Mouse (Mus musculus): Measurements from ENCODE around the gene Sarm1. TPM values are rescaled to one million over a fixed set of nuclear protein-coding genes. Genes with fewer than 3 reads are reported as not detected.

The Sarm1 gene
- total RNA-seq, 2 experiments from 2014 or later = 0.55 to 0.72 TPM

DNA sequence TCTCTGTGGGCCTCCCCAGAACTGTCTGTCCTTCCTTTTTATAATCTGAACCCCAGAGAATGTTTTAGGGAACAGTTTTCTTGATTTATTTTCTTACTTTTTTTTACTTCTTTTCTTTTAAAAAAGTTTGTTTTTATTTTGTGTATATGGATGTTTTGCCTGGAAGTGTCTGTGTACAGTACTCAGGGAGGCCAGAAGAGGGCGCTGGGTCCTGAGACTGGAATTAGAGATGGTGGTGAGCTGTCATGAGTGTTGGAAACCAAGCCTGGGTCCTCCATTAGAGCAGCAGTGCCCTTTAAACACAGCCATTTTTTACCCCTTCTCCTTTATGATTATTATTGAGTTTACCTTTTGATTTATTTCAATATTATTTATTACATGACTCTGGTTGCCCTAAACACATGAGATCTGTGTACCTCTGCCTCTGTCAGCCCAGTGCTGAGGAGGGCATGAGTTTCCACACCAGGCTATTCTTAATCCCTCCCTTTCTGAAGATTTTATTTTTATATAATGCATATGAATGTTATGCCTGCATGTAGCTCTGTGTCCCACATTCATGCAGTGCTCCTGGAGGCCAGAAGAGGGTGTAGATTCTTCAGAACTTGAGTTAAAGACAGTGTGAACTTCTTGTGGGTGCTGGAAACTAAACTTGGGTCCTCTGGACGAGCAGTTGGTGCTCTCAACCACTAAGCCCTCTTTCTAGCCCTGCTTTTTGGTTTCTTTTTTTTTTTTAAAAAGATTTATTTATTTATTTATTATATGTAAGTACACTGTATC, 18.2 kb upstream of the Sarm1 start:
- intact Hi-C loops (cut with DNase I; ENCODE audit: low total_unique reads) = no loop called here
- DNase-seq = no peak

DNA sequence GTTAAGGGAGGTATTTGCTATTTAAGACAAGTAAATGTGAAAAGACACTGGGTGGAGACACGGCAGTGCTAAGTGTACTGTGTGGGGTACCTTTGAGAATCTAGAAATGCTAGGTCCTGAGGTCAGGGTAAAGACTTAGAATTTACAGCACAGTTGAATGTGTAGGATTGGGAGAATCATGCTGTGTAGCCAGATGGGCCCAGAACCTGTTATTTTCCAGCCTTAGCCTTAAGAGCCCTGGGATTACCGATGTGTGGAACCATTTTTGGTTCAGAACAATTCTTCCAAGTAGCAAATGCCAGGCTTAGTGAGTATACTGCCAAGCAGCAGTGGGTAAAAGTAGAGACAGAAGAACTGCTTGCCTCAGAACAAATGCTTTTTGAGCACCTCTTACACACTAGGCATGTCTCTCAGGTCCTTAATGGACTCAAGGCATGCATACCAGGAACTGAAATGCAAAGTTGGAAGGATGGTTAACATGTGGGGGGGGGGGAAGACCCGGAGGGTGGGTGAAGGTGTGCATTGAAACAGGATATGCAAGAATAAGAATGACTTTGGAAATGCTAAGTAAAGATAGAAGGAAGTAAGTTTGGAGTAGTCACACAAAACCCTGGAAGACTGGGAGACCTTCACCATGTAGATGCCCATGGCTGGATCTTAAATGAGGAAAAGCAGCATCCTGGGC, 15.7 kb upstream of the Sarm1 start:
- intact Hi-C loops (cut with DNase I; ENCODE audit: low total_unique reads) = no loop called here
- DNase-seq = no peak

DNA sequence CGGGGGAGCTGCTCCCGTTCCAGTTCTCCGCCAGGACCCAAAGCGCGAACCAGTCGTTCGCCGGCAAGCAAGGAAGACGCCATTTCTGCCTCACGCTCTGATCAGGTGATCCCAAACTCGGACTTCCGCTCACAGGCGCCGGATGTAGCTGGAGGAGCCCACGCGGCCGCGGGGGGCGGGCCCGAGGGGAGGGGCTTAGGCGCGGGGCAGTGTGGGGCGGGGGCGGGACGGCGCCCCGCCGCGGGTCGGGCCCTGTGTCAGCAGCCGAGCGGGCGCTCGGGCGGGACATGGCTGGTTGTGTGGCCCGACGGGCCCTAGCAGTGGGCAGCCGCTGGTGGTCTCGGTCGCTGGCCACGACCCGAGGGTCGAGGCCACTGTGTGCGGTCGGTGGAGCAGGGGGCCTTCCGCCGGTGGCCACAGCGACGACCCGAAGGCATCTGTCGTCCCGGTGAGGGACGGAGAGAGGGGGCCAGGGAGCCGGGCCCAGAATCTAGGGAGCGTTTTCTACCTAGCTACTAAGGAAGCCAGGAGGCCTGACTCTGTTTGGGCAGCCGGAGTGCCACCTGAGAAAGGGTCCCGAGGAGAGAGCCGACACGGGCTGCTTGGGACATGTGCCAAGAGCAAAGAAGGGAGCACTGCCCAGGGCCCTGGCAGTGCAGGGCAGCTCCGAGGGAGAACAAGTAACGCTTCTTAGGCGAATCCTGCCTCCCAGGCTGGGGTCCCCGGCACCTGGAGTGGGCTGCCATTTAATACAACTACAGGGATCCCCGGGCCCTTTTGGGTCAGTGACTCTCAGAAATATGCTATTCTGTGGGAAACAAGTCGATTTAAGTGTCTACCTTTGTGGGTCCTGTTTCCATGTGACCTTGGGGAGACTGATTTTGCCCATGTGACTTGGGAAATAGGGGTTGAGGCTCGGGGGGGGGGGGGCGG, 14.7 kb upstream of the Sarm1 start, which contains the start of the genes Tmem199 and Poldip2:
Tmem199 (minus strand) TSS at position 148 of the 933 bp plus-strand sequence.
Poldip2 (plus strand) TSS at position 169 of the 933 bp plus-strand sequence.
- intact Hi-C loops (cut with DNase I; ENCODE audit: low total_unique reads) = no loop called here
- peak; percentile 92 for DNase-seq

DNA sequence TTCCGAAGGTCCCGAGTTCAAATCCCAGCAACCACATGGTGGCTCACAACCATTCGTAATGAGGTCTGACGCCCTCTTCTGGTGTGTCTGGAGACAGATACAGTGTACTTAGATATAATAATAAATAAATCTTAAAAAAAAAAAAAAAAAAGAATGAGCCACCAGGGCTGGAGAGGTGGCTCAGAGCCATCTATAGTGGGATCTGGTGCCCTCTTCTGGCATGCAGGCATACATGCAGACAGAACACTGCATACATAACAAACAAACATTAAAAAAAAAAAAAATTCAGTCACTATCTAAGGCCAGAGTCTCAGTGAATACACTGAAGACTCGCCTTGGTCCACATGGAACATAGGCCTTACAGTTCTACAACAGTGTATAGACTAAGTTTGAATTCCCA, 11.6 kb upstream of the Sarm1 start:
- no peak for DNase-seq
- intact Hi-C loops (cut with DNase I; ENCODE audit: low total_unique reads) = no loop called here

DNA sequence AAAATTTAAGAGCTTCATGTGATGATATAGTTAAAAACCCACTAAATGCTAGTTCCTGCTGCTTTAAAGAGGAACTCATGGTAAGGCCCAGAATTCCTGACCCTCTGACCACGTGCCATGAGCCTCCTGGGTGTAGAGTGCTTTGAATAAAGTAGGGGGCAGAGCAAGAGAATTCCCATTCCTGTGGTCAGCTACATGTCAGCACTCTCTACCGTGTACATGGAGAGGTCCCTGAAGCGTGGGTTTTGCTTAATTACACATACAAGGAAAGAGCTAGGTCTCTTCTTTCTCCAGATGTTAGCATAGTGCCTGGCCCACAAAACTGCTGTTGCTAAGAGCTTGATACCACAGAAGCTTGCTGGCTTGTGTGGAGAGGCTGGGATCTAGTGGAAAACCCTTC, 7.9 kb upstream of the Sarm1 start:
- no peak for DNase-seq
- intact Hi-C loops (cut with DNase I; ENCODE audit: low total_unique reads) = no loop called here

DNA sequence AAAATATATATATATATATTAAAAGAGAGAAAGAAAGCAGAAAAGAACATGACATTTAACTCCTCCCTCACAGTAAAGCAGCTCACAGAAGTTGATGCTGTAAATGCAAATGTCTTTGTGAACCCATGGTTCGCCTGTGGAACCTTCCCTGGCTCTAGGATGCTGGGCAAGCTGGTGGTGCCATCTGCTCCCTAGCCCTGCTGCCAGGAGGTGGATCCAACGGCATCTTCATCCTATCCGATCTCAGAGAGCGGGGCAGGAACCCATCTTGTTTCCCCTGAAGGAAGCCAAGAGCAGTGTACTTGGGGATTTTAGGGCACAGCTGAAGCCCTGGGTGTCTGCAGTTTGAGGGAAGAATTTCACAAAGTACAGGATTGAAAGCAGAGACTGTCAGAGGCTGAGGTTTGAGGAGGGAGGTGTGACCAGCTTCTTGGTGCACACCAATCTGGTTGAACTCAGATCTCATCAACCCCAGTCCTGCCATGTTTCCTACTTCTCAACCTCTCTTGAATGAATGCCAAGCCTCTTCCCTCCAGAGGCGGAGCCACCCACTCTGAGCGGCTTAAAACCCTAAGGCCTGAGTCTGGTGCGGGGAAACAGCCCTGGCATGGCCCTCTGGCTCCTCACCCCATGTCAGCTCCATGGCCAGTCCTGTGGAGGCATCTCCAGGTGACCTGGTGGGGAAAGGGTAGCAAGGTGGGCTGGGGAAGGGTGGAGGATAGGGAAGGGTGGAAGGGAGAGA, 5.5 kb upstream of the Sarm1 start, which contains the start of gene Sebox:
Sebox (plus strand) TSS at position 539 of the 742 bp plus-strand sequence.
- intact Hi-C loops (cut with DNase I; ENCODE audit: low total_unique reads) = no loop called here
- no peak for DNase-seq

DNA sequence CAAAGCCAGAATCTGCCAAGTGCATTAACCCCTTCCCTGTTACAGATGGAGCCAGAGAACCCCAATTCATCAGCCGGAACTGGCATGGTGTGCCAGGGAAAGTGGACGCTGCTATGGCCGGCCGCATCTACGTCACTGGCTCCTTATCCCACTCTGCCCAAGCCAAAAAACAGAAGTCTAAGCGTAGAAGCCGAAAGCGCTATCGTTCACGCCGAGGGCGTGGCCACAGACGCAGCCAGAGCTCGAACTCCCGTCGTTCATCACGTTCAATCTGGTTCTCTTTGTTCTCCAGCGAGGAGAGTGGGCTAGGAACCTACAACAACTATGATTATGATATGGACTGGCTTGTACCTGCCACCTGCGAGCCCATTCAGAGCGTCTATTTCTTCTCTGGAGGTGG, 4.0 kb upstream of the Sarm1 start:
- no peak for DNase-seq
- intact Hi-C loops (cut with DNase I; ENCODE audit: low total_unique reads) = no loop called here

DNA sequence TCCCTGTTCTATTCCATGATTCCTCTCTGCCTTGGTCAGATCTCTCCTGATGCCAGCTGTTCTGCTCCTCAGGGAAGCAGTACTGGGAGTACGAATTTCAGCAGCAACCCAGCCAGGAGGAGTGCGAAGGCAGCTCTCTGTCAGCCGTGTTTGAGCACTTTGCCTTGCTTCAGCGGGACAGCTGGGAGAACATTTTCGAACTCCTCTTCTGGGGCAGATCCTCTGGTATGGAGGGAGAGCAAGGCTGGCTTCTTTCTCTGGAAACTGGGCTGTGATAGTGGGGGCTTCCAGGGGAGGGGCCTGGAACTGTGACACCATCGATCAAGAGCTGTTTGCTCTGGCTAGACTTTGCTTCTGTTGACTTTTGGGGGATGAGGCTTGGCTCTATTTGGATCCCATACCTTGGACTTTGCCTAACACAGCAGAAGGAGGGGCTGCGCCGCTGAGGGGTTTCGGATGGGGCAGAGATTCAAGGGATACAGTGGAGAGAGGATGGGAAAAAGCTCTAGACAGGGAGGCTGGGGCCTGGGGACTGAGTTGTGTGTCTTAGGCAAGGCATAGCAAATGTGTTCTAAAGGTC, 3.2 kb upstream of the Sarm1 start:
- intact Hi-C loops (cut with DNase I; ENCODE audit: low total_unique reads) = no loop called here
- no peak for DNase-seq

DNA sequence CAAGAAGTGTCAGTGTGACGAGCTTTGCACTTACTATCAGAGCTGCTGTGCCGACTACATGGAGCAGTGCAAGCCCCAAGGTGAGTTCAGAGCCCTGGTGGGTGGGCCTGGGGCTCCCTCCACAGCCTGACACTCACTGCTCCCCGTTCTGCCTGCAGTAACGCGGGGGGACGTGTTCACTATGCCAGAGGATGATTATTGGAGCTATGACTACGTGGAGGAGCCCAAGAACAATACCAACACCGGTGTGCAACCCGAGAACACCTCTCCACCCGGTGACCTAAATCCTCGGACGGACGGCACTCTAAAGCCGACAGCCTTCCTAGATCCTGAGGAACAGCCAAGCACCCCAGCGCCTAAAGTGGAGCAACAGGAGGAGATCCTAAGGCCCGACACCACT, 2.0 kb upstream of the Sarm1 start:
- DNase-seq = no peak
- intact Hi-C loops (cut with DNase I; ENCODE audit: low total_unique reads) = no loop called here

DNA sequence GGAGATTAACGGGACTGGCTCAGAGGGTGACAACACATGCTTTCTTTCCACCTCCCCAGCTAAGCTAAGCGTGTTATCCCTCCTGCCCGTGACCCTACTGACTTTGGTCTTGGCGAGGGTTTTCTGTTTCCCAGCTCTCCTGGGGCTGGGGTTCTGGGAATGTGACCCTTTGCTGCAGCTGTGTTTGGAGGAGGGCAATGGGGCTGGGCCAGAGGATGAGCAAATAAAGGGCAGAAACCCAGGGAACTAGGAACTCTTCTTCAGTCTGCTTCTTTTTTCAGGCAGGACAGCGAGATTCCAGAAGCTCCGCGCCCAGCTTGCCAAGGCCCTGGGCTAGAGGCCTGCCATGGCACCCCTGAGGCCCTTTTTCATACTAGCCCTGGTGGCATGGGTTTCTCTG, 1.4 kb upstream of the Sarm1 start, which contains the start of gene Vtn:
Vtn (plus strand) TSS at position 88 of the 400 bp plus-strand sequence.
- intact Hi-C loops (cut with DNase I; ENCODE audit: low total_unique reads) = no loop called here
- DNase-seq = peak; percentile 66

DNA sequence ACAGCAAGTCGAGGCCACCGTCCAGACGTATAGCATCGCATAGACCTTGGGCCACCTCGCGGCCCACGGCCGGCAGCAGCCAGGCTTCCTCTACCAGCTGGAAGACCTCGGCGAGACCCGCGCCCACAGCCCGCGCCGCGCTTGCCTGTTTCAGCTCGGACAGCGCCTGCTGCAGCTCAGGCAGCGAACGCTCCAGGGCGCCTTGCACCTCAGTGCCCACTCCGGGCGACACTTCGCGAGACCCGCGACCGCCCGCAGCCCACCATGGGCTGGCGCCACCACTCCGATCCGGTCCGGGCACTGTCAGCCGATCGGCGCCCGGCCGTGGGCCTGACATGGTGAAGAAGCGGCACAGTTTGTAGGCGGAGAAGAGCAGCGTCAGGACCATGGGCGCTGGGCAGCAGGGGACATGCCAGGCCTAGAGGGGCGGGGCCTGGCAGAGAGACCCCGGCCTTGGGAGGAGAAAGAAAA, 448 bp downstream of the Sarm1 start:
- no peak for DNase-seq
- intact Hi-C loops (cut with DNase I; ENCODE audit: low total_unique reads) = no loop called here

DNA sequence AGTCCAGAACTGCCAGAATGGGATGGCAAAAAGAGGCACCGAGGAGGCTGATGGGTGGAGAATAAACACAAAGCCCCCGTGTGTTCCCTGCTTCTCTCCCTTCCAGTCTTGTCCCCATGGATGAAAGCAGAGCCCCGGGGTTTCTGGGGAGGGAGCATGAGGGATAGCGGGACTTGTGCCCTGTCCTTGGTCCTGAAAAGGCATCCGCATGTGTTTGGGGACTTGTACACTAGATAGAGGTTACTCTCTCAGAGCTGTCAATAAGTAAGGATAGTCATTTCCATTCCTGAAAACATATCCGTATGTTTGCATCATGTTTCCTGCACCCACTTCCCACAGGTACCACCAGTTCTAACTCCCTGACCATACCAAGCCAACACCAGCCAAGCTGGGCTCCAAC, 1.6 kb downstream of the Sarm1 start:
- peak; percentile 32 for DNase-seq
- intact Hi-C loops (cut with DNase I; ENCODE audit: low total_unique reads) = no loop called here

DNA sequence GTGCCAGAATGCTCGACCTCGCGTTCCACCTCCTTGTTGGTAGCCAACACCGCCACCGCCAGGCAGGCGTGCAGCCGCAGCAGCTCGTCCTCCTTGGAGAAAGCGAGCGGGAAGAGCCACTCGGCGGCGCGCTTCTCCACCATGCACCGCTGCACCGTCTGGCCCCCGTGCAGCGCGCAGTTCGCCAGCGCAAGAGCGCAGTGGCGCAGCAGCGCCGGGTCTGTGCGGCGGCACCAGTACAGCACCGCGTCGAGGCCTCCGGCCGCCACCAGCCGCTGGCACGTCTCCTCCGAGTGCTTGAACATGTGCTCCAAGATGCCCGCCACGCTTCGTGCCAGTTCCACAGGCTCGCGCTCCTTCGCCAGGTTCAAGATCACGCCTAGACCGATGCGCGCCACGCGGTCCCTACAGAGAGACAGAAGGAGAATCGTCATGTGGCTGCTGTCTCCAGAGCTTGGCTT, 6.7 kb downstream of the Sarm1 start:
- intact Hi-C loops (cut with DNase I; ENCODE audit: low total_unique reads) = no loop called here
- no peak for DNase-seq

DNA sequence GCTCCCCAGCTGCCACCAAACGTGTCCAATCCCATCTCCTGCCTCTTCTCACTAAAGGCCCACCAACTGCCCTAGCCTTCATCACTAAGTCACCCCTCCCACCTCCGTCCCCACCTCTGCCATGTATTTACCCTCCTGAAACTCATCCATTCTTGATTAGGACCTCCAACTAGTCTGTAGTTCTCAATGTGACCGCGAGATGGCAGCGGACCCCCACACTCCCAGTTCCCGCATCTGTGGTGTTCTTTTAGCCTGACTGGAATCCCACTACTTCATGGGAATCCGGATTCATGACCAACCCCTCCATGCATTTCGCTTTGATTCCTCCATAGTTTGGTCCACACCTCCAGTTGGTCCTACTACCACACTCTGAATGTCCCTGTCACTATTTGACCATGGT, 9.4 kb downstream of the Sarm1 start:
- intact Hi-C loops (cut with DNase I; ENCODE audit: low total_unique reads) = no loop called here
- peak; percentile 63 for DNase-seq

DNA sequence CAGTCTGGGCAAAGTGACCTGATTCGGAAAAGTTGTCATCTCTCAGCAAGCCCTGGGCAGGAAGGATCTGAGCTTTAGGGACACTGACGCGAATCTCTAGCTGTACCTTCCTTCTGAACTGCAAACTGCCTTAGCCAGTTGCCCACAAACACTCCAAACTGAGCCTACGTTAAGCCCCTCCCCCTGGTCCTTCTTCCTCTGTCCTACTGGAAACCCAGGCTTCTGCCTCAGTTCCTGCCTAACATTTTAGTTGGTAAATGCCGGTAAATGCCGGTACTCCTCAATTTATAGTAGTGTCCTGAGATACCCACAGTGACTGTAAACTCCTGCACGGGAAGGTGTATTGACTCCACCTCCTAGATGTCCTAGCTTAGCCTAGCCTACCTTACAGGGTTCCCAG, 13.9 kb downstream of the Sarm1 start:
- DNase-seq = no peak
- intact Hi-C loops (cut with DNase I; ENCODE audit: low total_unique reads) = no loop called here

DNA sequence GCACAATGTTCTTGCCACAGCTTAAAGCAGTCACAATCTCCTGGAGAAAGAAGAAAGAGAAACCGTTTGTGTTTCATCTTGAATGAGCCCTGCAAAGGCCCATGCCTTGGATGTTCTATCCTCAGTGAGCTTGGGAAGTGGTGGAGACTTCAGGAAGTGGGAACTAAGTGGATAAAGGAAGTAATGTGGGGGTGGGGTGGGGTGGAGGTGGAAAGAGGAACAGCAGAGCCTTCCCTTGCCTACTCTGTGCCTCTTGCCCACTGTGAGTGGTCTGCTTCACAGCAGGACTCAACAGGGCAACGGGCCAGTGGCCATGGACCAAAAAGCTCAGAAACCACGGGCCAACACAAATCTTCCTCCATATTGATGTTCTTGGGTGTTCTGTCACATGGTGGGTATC, 22.3 kb downstream of the Sarm1 start:
- no peak for DNase-seq
- intact Hi-C loops (cut with DNase I; ENCODE audit: low total_unique reads) = no loop called here

DNA sequence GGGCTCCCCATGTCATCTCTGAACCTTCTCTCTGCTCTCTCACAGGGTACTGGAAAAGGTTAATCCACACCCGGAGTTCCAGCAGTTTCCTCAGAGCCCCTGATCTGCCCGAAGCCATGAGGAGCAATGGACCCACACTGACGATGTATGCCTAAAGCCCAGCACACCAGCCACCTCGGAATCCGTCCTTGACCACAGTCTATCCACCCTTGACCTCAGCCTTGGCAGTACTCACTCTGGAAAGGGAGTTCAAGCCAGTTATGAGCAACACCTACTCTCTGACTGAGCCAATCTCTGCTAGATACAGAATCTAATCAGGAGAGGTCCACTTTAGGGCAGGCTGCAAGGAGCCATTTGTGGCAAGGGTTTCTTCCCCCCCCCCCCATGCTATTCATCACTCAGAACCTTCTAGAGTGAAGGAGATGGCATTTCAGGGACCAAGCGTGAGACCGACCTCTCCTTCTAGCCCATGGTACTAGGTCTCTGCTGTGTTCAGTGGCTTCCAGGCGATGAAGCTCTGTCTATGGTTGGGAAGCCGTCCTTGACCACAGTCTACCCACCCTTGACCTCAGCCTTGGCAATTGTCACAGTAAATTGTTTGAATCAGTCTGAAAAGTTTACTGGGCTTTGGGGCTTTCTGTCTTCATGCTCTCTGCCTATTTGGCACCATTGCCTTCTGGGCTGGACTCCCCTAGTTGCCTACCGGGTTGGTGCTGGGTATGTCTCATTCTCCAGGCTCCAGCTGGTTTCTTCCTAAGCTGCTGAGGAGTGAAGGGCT, 26.0 kb downstream of the Sarm1 start:
- DNase-seq = no peak
- intact Hi-C loops (cut with DNase I; ENCODE audit: low total_unique reads) = no loop called here

DNA sequence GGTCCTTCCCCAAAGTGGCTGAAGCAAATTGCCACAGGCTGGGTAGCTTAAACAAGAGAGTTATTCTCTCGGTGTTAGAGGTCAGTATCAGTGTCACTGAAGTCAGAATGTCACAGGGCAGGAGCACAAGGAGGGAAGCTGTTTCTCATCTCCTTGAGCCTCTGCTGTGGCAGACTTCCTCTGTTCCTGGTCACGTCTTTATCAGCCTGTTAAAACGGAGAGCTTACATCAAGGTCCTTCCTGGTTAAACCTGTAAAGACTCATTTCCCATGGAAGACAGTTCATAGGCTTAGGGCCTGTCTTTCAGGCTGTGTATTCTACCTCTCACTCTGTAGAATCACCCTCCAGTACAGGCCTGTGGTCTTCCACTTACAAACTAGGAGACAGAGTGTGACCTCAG, 29.6 kb downstream of the Sarm1 start:
- intact Hi-C loops (cut with DNase I; ENCODE audit: low total_unique reads) = no loop called here
- DNase-seq = no peak
